In genomic region chr2:159451439-159451838, GRCm38 (mm10) we compare ENCODE assay signal across 7 mouse cellular contexts.
"Had no signal": no experiment of that assay in that cellular context is flagged by ENCODE, and none has a peak within 500 bp of the region (broad histone marks: within the 10 kb centered on the region; RNA-seq: fewer than 3 reads in every experiment).

No protein-coding gene starts in this region.

- DNase-seq: liver, embryonic 13.5 days; liver, postnatal 0 days; lung, embryonic 14.5 days; right cerebral cortex, postnatal 14 days; thymus, adult 2 months; thymus, postnatal 25 days; thymus, postnatal 4 days had no signal
